Mouse (Mus musculus) cerebellum, adult 9-11 months (tissue): ENCODE measurements around the gene Slc25a45.

Experiments
- DNase-seq: peaks from one replicate; pipeline ENCODE4 v3.0.0; 2022

Gene Slc25a45

GRCm38 (mm10) chr19:5877618-5878361 lies at the start of gene Slc25a45:
Slc25a45 (plus strand) TSS chr19:5877808.
- DNase-seq: peak; percentile 76

- no peak for DNase-seq
Observed at GRCm38 (mm10) chr19:5828155-5828554, 49.5 kb upstream of the Slc25a45 start.

GRCm38 (mm10) chr19:5828905-5829304 lies 48.7 kb upstream of the Slc25a45 start:
- no peak for DNase-seq

GRCm38 (mm10) chr19:5829958-5830615 lies 47.5 kb upstream of the Slc25a45 start:
- DNase-seq: no peak

- no peak for DNase-seq
Observed at GRCm38 (mm10) chr19:5830776-5831175, 46.8 kb upstream of the Slc25a45 start.

GRCm38 (mm10) chr19:5831224-5831957 lies 46.2 kb upstream of the Slc25a45 start:
- DNase-seq: no peak

GRCm38 (mm10) chr19:5831958-5832320 lies 45.7 kb upstream of the Slc25a45 start:
- DNase-seq: no peak

GRCm38 (mm10) chr19:5832326-5832725 lies 45.3 kb upstream of the Slc25a45 start:
- DNase-seq: no peak

- no peak for DNase-seq
Observed at GRCm38 (mm10) chr19:5833287-5834100, 44.1 kb upstream of the Slc25a45 start.

GRCm38 (mm10) chr19:5834260-5834925 lies 43.2 kb upstream of the Slc25a45 start:
- no peak for DNase-seq

GRCm38 (mm10) chr19:5835054-5835921 lies 42.3 kb upstream of the Slc25a45 start:
- DNase-seq: no peak

- no peak for DNase-seq
Observed at GRCm38 (mm10) chr19:5835922-5836430, 41.6 kb upstream of the Slc25a45 start.

- no peak for DNase-seq
Observed at GRCm38 (mm10) chr19:5836941-5837572, 40.6 kb upstream of the Slc25a45 start.

GRCm38 (mm10) chr19:5837606-5838005 lies 40.0 kb upstream of the Slc25a45 start:
- DNase-seq: no peak

GRCm38 (mm10) chr19:5838136-5838891 lies 39.3 kb upstream of the Slc25a45 start:
- no peak for DNase-seq

GRCm38 (mm10) chr19:5838892-5839165 lies 38.8 kb upstream of the Slc25a45 start:
- no peak for DNase-seq

GRCm38 (mm10) chr19:5839317-5840085 lies 38.1 kb upstream of the Slc25a45 start:
- DNase-seq: no peak

GRCm38 (mm10) chr19:5840086-5840889 lies 37.3 kb upstream of the Slc25a45 start:
- no peak for DNase-seq
